Mouse (Mus musculus) cerebellum, adult 11 months (tissue): Measurements from ENCODE around the gene Akr7a5.

Source experiments
- DNase-seq: peaks from one replicate; pipeline ENCODE4 v3.0.0; 2022

The Akr7a5 gene

DNA sequence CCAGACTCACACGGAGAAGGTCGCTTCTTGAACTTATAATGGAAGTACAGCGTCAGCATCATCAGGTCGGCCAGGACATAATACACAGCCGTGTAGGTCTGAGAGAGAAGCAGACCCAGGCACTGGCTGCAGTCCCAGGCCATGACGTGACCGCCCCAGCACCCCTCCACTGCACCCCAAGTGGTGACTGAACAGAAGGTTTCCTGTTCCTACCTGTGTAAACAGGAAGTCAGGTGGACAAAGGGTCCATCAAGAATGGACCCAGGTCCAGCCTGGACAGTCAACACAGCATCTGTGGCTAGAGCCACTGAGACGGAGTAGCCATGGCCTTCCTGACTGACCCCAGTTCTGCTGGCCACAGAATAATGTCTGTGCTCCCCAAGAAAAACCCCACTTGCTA lies 8.8 kb upstream of the Akr7a5 start:
- no peak for DNase-seq

GRCm38 (mm10) chr4:139302241-139302640 lies 8.3 kb upstream of the Akr7a5 start:
- peak; percentile 6 for DNase-seq

- peak; percentile 7 for DNase-seq
Observed at GRCm38 (mm10) chr4:139305521-139305920, 5.0 kb upstream of the Akr7a5 start.

GRCm38 (mm10) chr4:139307916-139308315 lies 2.6 kb upstream of the Akr7a5 start:
- no peak for DNase-seq

- peak; percentile 7 for DNase-seq
Observed at GRCm38 (mm10) chr4:139309651-139310050, 893 bp upstream of the Akr7a5 start.

DNA sequence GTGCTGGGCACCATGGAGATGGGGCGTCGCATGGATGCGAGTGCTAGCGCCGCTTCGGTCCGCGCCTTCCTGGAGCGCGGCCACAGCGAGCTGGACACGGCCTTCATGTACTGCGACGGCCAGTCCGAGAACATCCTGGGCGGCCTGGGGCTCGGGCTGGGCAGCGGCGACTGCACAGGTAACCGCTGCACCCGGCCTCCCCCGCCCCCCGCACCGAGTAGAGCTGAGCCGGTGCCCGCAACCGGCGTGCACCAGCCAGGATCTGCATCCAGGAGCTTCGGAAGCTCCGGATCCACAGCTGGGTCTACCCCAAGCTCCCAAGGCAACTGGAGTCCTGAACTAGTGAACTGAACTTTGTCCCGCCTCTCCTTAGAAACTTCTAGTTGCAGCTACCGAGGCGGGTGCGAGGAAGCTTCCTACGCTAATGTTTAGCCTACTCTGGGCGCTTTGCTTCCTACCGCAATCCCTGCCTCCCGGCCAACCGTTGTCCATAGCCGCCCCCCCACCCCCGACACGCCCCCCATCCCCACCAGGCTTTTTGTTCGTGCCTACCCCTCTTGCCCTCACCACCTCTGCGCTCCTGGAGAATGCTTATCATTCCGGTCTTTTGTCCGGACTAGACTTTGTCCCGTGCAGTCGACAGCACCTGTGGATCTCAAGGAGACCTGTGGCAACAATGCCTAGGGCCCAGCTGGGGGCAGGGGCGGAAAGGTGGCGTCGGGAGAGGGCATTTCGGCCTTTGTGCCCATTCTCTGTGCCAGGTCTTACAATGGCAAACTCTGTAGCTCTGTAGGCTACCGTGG lies 556 bp downstream of the Akr7a5 start:
- DNase-seq = peak; percentile 6

DNA sequence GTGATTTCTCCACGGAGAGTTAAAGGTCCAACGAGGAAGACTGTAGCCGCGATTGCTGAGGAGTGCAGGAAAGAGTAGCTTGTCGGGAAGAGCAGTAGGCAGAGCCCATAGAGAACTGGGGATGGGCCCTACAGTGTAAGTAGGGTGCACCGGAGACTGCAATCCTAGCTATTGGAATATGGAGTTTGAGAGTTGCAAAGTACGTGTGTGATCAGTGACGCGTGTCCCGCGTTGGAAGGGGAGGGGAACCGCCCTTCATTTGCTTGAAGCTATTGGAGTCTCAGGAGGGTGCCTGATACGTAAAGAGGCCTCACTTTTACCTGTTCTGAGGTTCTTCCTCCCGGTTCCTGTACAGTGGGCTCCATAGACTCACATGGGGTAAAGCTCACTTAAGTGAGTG lies 1.2 kb downstream of the Akr7a5 start:
- DNase-seq = no peak

- DNase-seq = peak; percentile 21
Observed at GRCm38 (mm10) chr4:139312632-139313031, 2.1 kb downstream of the Akr7a5 start.

- no peak for DNase-seq
Observed at GRCm38 (mm10) chr4:139318449-139318848, 7.9 kb downstream of the Akr7a5 start.

- no peak for DNase-seq
Observed at GRCm38 (mm10) chr4:139319740-139320139, 9.2 kb downstream of the Akr7a5 start.

- no peak for DNase-seq
Observed at GRCm38 (mm10) chr4:139330605-139331004, 20.1 kb downstream of the Akr7a5 start.

- DNase-seq = no peak
Observed at GRCm38 (mm10) chr4:139334631-139335295, 24.2 kb downstream of the Akr7a5 start.

GRCm38 (mm10) chr4:139335507-139335906 lies 25.0 kb downstream of the Akr7a5 start:
- DNase-seq = no peak

- peak; percentile 57 for DNase-seq
Observed at GRCm38 (mm10) chr4:139336822-139337483, 26.4 kb downstream of the Akr7a5 start.

- no peak for DNase-seq
Observed at GRCm38 (mm10) chr4:139338145-139338544, 27.6 kb downstream of the Akr7a5 start.

GRCm38 (mm10) chr4:139340835-139341234 lies 30.3 kb downstream of the Akr7a5 start:
- DNase-seq = no peak

- DNase-seq = no peak
Observed at GRCm38 (mm10) chr4:139341556-139342233, 31.2 kb downstream of the Akr7a5 start.

GRCm38 (mm10) chr4:139343718-139344117 lies 33.2 kb downstream of the Akr7a5 start:
- DNase-seq = peak; percentile 23

DNA sequence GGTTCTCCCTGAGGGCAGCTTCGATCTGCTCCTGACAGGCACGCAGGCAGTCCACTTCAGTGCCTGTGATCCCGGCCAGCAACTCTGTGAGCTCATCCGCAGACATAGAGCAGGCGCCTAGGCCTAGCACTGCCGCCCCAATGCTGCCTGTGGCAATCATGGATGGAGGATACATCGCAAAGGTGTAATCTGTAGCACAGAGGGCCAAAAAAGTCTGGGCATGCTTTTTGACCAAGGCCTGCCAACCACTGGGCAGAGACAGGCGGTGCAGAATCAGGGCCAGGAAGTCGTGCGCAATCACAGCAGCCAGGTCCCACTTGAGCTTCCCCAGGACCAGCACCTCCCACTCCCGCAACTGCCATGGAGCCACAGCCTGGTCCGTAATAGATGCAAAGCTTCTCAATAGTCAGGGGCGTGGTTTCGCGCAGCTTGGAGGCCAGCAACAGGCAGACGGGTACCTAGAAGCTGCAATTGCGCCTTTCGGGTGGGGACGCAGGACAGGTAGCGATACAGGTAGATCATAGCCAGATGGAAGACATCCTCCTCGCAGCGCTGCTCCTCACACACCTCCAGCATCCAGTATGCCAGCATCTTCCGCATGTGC lies 35.0 kb downstream of the Akr7a5 start:
- DNase-seq = no peak

- peak; percentile 75 for DNase-seq
Observed at GRCm38 (mm10) chr4:139351931-139352711, 41.6 kb downstream of the Akr7a5 start, which contains the start of the genes Mrto4, Emc1 and Ubr4. Gene Mrto4, minus strand, starts transcription at chr4:139352576. Gene Emc1, plus strand, starts transcription at chr4:139352587. Gene Ubr4, plus strand, starts transcription at chr4:139352609.

DNA sequence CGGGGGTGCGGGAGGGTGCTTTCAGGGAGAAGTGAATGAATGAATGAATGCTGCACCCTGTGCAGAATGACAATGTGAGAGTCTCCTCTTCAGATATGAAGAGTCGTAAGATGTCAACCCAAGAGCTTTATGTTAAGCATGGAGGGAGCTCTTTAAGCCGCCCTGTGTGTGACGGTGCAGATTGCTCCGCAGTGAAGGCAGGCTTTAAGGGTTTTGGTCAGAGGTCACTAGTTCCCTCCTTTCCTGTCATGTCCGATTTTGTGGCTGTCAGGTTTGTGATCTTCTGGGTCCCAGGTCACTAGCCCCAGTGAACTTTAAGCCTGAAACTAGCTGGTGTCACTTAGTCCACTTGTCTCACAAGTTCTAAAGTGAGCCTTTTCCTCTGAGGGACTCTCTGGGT lies 42.3 kb downstream of the Akr7a5 start:
- DNase-seq = no peak

- DNase-seq = no peak
Observed at GRCm38 (mm10) chr4:139357211-139357610, 46.7 kb downstream of the Akr7a5 start.
